Mouse (Mus musculus) olfactory bulb, adult 2 months (tissue): ENCODE measurements around the gene Gm10840.

Experiments
- CTCF ChIP-seq: fragments of 200-500 bp; IDR thresholded peaks from 2 replicates; pipeline ENCODE4 v1.5.1; 2012; ENCODE audit warnings: low read depth, mild to moderate bottlenecking, low read length, moderate library complexity; ENCODE audit not compliant: insufficient read depth
- POLR2A ChIP-seq: fragments of 200-500 bp; IDR thresholded peaks from 2 replicates; pipeline ENCODE4 v1.6.1; 2012; ENCODE audit warnings: mild to moderate bottlenecking, low read depth, low read length, moderate library complexity; ENCODE audit not compliant: insufficient read depth

DNA sequence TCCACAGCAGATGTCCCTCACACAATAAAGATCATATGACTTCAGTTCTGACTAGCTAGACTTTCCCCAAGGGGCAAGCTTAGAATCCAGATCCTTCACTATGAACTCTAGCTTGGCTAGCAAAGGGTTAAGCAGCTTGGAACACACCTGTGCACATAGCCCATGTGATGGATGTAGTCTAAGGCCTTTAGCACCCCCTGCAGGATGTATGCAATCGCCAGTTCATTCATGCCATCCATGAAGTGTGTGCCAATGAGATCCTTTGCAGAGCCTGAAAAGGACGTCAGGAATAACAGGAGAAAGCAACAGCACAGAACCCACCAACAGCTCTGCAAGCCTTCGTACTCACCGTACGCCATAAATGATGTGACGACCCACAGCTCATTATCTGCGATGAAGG lies 10.2 kb downstream of the Gm10840 start:
- TF ChIP-seq CTCF (no peak), POLR2A (no peak)
